Mouse (Mus musculus) retina, postnatal 7 days (tissue): ENCODE measurements at regions not wholly inside any gene's neighbourhood (a gene's known extent, or its start where the extent isn't known, plus 50 kb on each side); places are given as distances from the start of the nearest gene placed in this dataset.

ENCODE experiments used
- DNase-seq: peaks from one replicate; pipeline ENCODE4 v3.0.0-alpha.2; 2012; ENCODE audit warnings: low read depth, low spot score

DNA sequence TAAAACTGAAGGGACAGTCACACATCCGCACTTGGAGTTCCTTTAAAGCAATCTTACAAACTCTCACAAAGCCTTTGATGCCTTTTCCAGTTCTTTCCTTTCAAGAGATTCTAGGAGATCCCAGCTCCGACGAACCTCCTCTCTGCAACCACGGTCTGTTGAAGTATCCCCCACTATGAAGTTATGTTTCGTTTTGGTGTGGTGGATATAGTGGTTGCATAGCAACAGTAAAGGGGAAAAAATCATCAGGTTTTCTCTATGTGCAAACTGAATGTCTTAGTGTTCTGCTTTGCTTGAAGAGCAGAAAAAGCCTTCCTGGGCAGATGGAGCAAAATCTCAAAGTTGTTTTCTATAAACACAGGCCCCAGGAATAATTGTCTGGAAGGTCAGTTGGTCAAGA, 147.4 kb upstream of the Dlgap1 start:
- DNase-seq = no peak

GRCm38 (mm10) chr17:69821901-69822300, 147.0 kb upstream of the Dlgap1 start:
- DNase-seq = no peak

DNA sequence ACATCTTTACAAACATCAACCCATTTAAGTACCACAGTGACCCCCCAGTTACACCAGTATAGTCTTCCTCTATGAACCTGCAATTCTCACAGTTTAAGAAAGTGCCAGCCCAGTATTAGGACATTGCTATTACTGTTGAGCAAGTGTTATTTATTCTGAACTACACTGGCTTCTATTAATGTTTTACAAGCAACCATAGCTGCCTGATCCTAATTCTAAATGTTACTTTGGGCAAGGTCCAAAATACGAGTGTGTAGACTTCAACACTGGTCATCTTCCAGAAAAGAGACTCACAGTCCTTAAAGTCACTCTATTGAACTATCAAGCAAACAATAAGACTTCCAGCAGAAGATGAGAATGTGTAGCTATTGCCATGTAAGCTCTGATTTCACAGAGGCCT, 146.0 kb upstream of the Dlgap1 start:
- DNase-seq = no peak

DNA sequence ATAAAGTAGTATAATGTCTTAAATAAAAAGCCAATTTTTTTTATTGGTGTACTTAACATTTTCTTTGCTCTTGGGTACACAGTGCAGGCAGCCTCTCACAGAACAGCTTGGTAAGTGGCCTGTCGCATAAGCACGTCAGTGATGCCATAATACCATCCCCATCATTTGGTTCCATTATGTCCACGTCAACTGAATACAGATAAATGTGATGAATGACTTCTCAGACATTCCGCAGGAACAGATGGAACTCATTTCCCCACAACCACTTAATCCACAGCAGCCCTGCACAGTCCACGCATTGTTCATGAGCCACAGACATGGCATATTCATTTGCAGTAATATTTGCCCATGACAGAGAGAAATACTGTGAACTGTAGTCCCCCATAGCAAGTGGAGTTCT, 127.6 kb upstream of the Dlgap1 start:
- DNase-seq = no peak

GRCm38 (mm10) chr17:69848306-69848705, 120.6 kb upstream of the Dlgap1 start:
- DNase-seq = no peak

DNA sequence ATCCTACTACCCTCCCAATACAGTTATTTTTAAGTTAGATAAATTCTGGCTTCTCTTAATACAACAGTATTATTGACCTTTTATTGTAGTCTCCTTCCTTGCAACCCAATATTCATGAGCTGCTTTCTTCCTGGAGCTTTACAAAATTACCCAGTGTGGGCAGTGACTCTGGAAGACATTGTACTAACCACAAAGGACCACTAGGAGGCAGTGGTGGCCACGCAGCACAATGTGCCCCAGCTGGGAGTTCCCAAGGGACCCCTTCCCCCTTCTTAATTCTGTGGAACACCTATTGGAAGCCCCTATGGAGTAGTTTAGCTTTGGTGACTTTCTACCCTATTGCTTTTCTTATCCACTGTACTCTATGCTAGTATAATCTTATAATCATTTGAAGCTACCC, 118.8 kb upstream of the Dlgap1 start:
- DNase-seq = no peak

DNA sequence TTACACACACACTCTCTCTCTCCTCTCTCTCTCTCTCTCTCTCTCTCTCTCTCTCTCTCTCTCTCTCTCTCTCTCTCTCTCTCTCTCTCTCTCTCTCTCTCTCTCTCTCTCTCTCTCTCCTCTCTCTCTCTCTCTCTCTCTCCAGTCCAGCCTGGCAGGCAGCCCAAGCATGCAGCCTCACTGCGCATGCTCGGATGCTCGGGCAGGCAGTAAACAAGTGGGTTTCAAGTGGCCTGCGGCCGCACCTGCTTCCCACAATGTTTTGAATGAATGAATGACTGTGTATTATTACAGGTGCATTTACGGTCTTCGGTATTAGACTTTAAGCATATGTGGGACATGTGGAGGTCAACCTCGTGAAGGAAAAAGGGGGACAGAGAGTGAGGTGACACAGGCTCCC, 88.9 kb upstream of the Dlgap1 start:
- DNase-seq = peak; percentile 14

DNA sequence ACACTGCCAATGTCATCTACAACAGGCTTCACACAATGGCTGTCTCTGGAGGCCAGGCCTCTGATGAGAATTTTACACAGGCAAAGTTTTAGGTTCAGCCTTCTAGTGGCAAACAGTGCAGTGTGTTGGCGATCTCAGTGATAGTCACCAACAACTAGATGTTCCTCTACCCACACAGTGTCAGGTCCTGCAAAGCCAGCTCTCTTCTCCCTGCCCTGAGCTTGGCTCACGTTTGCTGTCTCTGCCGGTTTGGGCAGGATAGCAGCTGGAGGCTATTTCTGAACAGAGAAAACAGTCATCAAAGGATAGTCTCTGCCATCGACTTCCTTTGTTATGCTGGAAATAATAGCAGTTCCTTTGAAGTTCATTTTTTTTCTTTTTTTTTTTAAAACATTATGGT, 74.9 kb upstream of the Dlgap1 start:
- no peak for DNase-seq
